Mouse (Mus musculus) embryo, embryonic 10 days (tissue): ENCODE measurements at regions not wholly inside any gene's neighbourhood (a gene's known extent, or its start where the extent isn't known, plus 50 kb on each side); places are given as distances from the start of the nearest gene placed in this dataset.

Experiments
- DNase-seq: peaks from one replicate; pipeline ENCODE4 v3.0.0-alpha.2; 2015; ENCODE audit warnings: low spot score

GRCm38 (mm10) chr9:35328503-35328902 is 60.8 kb downstream of the Rpusd4 start:
- DNase-seq = no peak

GRCm38 (mm10) chr9:35330386-35330785 is 62.7 kb downstream of the Rpusd4 start:
- DNase-seq = no peak

- peak; percentile 95 for DNase-seq
Observed at GRCm38 (mm10) chr9:35331241-35331680, 63.6 kb downstream of the Rpusd4 start.

- DNase-seq = no peak
Observed at GRCm38 (mm10) chr9:35332688-35333630, 65.3 kb downstream of the Rpusd4 start.

GRCm38 (mm10) chr9:35333631-35334005 is 66.0 kb downstream of the Rpusd4 start:
- DNase-seq = no peak

- DNase-seq = no peak
Observed at GRCm38 (mm10) chr9:35334536-35334935, 66.9 kb downstream of the Rpusd4 start.

- no peak for DNase-seq
Observed at GRCm38 (mm10) chr9:35335181-35335580, 67.5 kb downstream of the Rpusd4 start.

- peak; percentile 55 for DNase-seq
Observed at GRCm38 (mm10) chr9:35335888-35336700, 68.4 kb downstream of the Rpusd4 start.

- no peak for DNase-seq
Observed at GRCm38 (mm10) chr9:35336701-35337055, 69.0 kb downstream of the Rpusd4 start.

GRCm38 (mm10) chr9:35338858-35339257 is 71.2 kb downstream of the Rpusd4 start:
- peak; percentile 40 for DNase-seq

GRCm38 (mm10) chr9:35339492-35340262 is 72.0 kb downstream of the Rpusd4 start:
- no peak for DNase-seq

GRCm38 (mm10) chr9:35340263-35340573 is 72.6 kb downstream of the Rpusd4 start:
- no peak for DNase-seq

- no peak for DNase-seq
Observed at GRCm38 (mm10) chr9:35340811-35341210, 73.1 kb downstream of the Rpusd4 start.

GRCm38 (mm10) chr9:35341386-35341785 is 73.7 kb downstream of the Rpusd4 start:
- no peak for DNase-seq

- DNase-seq = peak; percentile 36
Observed at GRCm38 (mm10) chr9:35342436-35342835, 74.8 kb downstream of the Rpusd4 start.

- DNase-seq = no peak
Observed at GRCm38 (mm10) chr9:35343336-35343735, 75.7 kb downstream of the Rpusd4 start.

- no peak for DNase-seq
Observed at GRCm38 (mm10) chr9:35344374-35344773, 76.6 kb upstream of the Cdon start.

- no peak for DNase-seq
Observed at GRCm38 (mm10) chr9:35346378-35346777, 74.5 kb upstream of the Cdon start.

GRCm38 (mm10) chr9:35350046-35350552 is 70.8 kb upstream of the Cdon start:
- DNase-seq = no peak

- no peak for DNase-seq
Observed at GRCm38 (mm10) chr9:35351576-35351975, 69.4 kb upstream of the Cdon start.

GRCm38 (mm10) chr9:35354652-35355130 is 66.2 kb upstream of the Cdon start:
- no peak for DNase-seq

GRCm38 (mm10) chr9:35359699-35360098 is 61.2 kb upstream of the Cdon start:
- no peak for DNase-seq
